Mouse (Mus musculus): ENCODE measurements around the gene Olfr1097. TPM values are rescaled to one million over a fixed set of nuclear protein-coding genes. Genes with fewer than 3 reads are reported as not detected.

The Olfr1097 gene
- not detected in 2 replicates for polyA plus RNA-seq (2012; rRNA removed)

- DNase-seq (ENCODE audit: extremely low spot score in 1 of 2, low spot score in 1 of 2): no peak
Observed at GRCm38 (mm10) chr2:86892116-86892515, at the start of gene Olfr1097. Gene Olfr1097 (minus strand): TSS chr2:86892216.

DNA sequence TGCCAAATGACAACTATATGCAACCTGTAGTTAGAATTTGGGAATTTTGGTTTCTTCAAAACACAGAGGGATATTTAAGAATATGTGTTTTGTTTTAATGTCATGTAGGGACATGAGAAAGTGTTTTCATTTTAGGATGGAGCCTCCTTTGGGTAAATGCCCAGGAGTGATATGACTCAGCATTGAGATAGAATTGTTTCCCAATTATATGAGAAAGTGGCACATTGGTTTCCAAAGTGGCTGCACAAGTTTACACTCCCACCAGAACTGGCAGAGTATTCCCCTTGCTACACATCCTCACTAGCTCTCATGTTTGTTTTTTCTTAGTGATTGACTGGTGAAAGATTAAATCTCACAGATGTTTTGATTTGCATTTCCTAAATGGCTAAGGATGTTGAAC lies 34.5 kb upstream of the Olfr1097 start:
- peak; percentile 23 to 58 for DNase-seq (ENCODE audit: extremely low spot score in 1 of 2, low spot score in 1 of 2)

GRCm38 (mm10) chr2:86924445-86924844 lies 32.4 kb upstream of the Olfr1097 start, which contains the start of gene Olfr1098:
Gene Olfr1098 (minus strand): TSS chr2:86924545.
- DNase-seq (ENCODE audit: extremely low spot score in 1 of 2, low spot score in 1 of 2): no peak

DNA sequence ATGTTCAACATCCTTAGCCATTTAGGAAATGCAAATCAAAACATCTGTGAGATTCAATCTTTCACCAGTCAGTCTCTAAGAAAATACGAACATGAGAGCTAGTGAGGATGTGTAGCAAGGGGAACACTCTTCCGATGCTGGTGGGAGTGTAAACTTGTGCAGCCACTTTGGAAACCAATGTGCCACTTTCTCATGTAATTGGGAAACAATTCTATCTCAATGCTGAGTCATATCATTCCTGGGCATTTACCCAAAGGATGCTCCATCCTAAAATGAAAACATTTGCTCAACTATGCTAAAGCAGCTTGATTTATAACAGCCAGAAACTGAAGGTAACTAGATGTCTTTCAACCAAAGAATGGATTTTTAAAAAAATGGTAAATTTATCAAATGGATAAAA lies 13.6 kb upstream of the Olfr1097 start:
- peak in 1 of 2 experiments; percentile 49 for DNase-seq (ENCODE audit: extremely low spot score in 1 of 2, low spot score in 1 of 2)

- no peak for DNase-seq (ENCODE audit: extremely low spot score in 1 of 2, low spot score in 1 of 2)
Observed at GRCm38 (mm10) chr2:86874702-86875101, 17.3 kb downstream of the Olfr1097 start, which contains the start of gene Gm13723. Gene Gm13723 (minus strand): TSS chr2:86874802.

DNA sequence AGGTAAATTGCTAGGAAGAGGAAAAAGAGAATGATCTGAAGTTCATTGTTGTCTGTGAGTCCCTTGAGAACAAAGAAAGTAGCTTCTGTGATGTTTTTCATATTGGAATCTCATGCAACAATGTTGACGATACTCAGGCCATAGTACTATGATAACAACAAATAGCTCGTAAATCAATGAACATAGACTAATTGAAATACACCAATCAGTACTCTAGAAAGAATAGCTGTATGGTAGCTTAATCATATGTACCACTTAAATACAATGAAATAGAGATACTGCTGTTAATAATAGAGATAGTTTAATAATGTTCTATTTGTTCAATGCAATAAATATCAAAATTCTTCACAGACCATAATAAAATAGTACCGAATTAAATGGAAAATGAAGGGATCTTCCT lies 40.4 kb downstream of the Olfr1097 start, which contains the start of gene Olfr1095:
Gene Olfr1095 (minus strand): TSS at position 101 of the 400 bp plus-strand sequence.
- no peak for DNase-seq (ENCODE audit: extremely low spot score in 1 of 2, low spot score in 1 of 2)

Other genes starting within 250 kb of the Olfr1097 start
- not detected in 2 replicates for gene Olfr1085, start 230.2 kb downstream of the Olfr1097 start, polyA plus RNA-seq (2012; rRNA removed)
- not detected in 2 replicates for gene Olfr1086, start 212.1 kb downstream of the Olfr1097 start, polyA plus RNA-seq (2012; rRNA removed)
- not detected in 2 replicates for gene Olfr1087, start 193.8 kb downstream of the Olfr1097 start, polyA plus RNA-seq (2012; rRNA removed)
- not detected in 2 replicates for gene Olfr1089, start 158.5 kb downstream of the Olfr1097 start, polyA plus RNA-seq (2012; rRNA removed)
- not detected in 2 replicates for gene Olfr1090, start 133.2 kb downstream of the Olfr1097 start, polyA plus RNA-seq (2012; rRNA removed)
- gene Olfr1093, start 109.7 kb downstream of the Olfr1097 start, polyA plus RNA-seq (2012; rRNA removed): not detected in 2 replicates
- gene Olfr141, start 82.2 kb downstream of the Olfr1097 start, polyA plus RNA-seq (2012; rRNA removed): not detected in 2 replicates
- gene Olfr1094, start 67.6 kb downstream of the Olfr1097 start, polyA plus RNA-seq (2012; rRNA removed): not detected in 2 replicates
- not detected in 2 replicates for gene Olfr1095, start 40.5 kb downstream of the Olfr1097 start, polyA plus RNA-seq (2012; rRNA removed)
- gene Gm13723, start 17.4 kb downstream of the Olfr1097 start, polyA plus RNA-seq (2012; rRNA removed): not detected in 2 replicates
- gene Olfr1098, start 32.3 kb upstream of the Olfr1097 start, polyA plus RNA-seq (2012; rRNA removed): not detected in 2 replicates
- not detected in 2 replicates for gene Olfr1099, start 68.5 kb upstream of the Olfr1097 start, polyA plus RNA-seq (2012; rRNA removed)
- gene Olfr1100, start 87.7 kb upstream of the Olfr1097 start, polyA plus RNA-seq (2012; rRNA removed): not detected in 2 replicates
- not detected in 2 replicates for gene Olfr1101, start 99.0 kb upstream of the Olfr1097 start, polyA plus RNA-seq (2012; rRNA removed)
- not detected in 2 replicates for gene Olfr1102, start 106.2 kb upstream of the Olfr1097 start, polyA plus RNA-seq (2012; rRNA removed)
- 0.15 TPM in 1 of 2 replicates, not detected in the other for gene Olfr1104, start 134.9 kb upstream of the Olfr1097 start, polyA plus RNA-seq (2012; rRNA removed)
- gene Olfr1105, start 144.3 kb upstream of the Olfr1097 start, polyA plus RNA-seq (2012; rRNA removed): not detected in 2 replicates
- gene Olfr1106, start 160.1 kb upstream of the Olfr1097 start, polyA plus RNA-seq (2012; rRNA removed): 0.23 TPM in 1 of 2 replicates, not detected in the other
- not detected in 2 replicates for gene Olfr1107, start 183.6 kb upstream of the Olfr1097 start, polyA plus RNA-seq (2012; rRNA removed)
- not detected in 2 replicates for gene Olfr1109, start 203.8 kb upstream of the Olfr1097 start, polyA plus RNA-seq (2012; rRNA removed)
- not detected in 2 replicates for gene Olfr259, start 222.4 kb upstream of the Olfr1097 start, polyA plus RNA-seq (2012; rRNA removed)
- 0.04 TPM in 1 of 2 replicates, not detected in the other for gene Olfr1110, start 248.1 kb upstream of the Olfr1097 start, polyA plus RNA-seq (2012; rRNA removed)